Mouse (Mus musculus): ENCODE results near the gene Pten.
"Not testable (repeated sequence)": the region's sequence is repeated elsewhere in the genome, so short reads cannot be mapped to it uniquely, and the experiment has no call there.

Gene Pten

GRCm38 (mm10) chr19:32754188-32755000 is 2.9 kb upstream of the Pten start:
- peak; percentile 6 for DNase-seq (ENCODE audit: low read depth, low spot score)

- DNase-seq (ENCODE audit: low read depth, low spot score), result no peak
Observed at GRCm38 (mm10) chr19:32755104-32755791, 2.0 kb upstream of the Pten start.

- peak; percentile 95 for DNase-seq (ENCODE audit: low read depth, low spot score)
Observed at GRCm38 (mm10) chr19:32755792-32756635, 1.3 kb upstream of the Pten start.

GRCm38 (mm10) chr19:32756636-32756899 is 729 bp upstream of the Pten start:
- DNase-seq (ENCODE audit: low read depth, low spot score), result no peak

- DNase-seq (ENCODE audit: low read depth, low spot score), result no peak
Observed at GRCm38 (mm10) chr19:32757831-32758792, 815 bp downstream of the Pten start.

GRCm38 (mm10) chr19:32758793-32759161 is 1.5 kb downstream of the Pten start:
- DNase-seq (ENCODE audit: low read depth, low spot score), result peak; percentile 42

GRCm38 (mm10) chr19:32759357-32760024 is 2.2 kb downstream of the Pten start:
- peak; percentile 18 for DNase-seq (ENCODE audit: low read depth, low spot score)

- DNase-seq (ENCODE audit: low read depth, low spot score), result peak; percentile 9
Observed at GRCm38 (mm10) chr19:32760499-32760898, 3.2 kb downstream of the Pten start.

GRCm38 (mm10) chr19:32761162-32761561 is 3.9 kb downstream of the Pten start:
- DNase-seq (ENCODE audit: low read depth, low spot score), result no peak

GRCm38 (mm10) chr19:32762493-32762892 is 5.2 kb downstream of the Pten start:
- no peak for DNase-seq (ENCODE audit: low read depth, low spot score)

GRCm38 (mm10) chr19:32778411-32778810 is 21.1 kb downstream of the Pten start:
- no peak for DNase-seq (ENCODE audit: low read depth, low spot score)

GRCm38 (mm10) chr19:32779131-32779530 is 21.8 kb downstream of the Pten start:
- no peak for DNase-seq (ENCODE audit: low read depth, low spot score)

- no peak for DNase-seq (ENCODE audit: low read depth, low spot score)
Observed at GRCm38 (mm10) chr19:32781305-32782071, 24.2 kb downstream of the Pten start.

- not testable (repeated sequence) for DNase-seq (ENCODE audit: low read depth, low spot score)
Observed at GRCm38 (mm10) chr19:32787388-32787787, 30.1 kb downstream of the Pten start.

GRCm38 (mm10) chr19:32788016-32788415 is 30.7 kb downstream of the Pten start:
- not testable (repeated sequence) for DNase-seq (ENCODE audit: low read depth, low spot score)

- DNase-seq (ENCODE audit: low read depth, low spot score), result no peak
Observed at GRCm38 (mm10) chr19:32789535-32789934, 32.2 kb downstream of the Pten start.

- no peak for DNase-seq (ENCODE audit: low read depth, low spot score)
Observed at GRCm38 (mm10) chr19:32792610-32793009, 35.3 kb downstream of the Pten start.

GRCm38 (mm10) chr19:32793901-32794300 is 36.6 kb downstream of the Pten start:
- DNase-seq (ENCODE audit: low read depth, low spot score), result no peak

GRCm38 (mm10) chr19:32800557-32800956 is 43.3 kb downstream of the Pten start:
- no peak for DNase-seq (ENCODE audit: low read depth, low spot score)

- no peak for DNase-seq (ENCODE audit: low read depth, low spot score)
Observed at GRCm38 (mm10) chr19:32804703-32805102, 47.4 kb downstream of the Pten start.
